Mouse (Mus musculus): ENCODE data around the gene Erbb4. TPM values are rescaled to one million over a fixed set of nuclear protein-coding genes. Genes with fewer than 3 reads are reported as not detected.
A peak's percentile ranks its signal among the peaks of the same experiment; 100 is the strongest.

Erbb4 gene
- polyA plus RNA-seq, 1 experiment from 2014 or later: 10.2 TPM

GRCm38 (mm10) chr1:68934804-68935203 is 173.1 kb downstream of the Erbb4 start:
- H3K4me3 ChIP-seq (ENCODE audit: low read depth, low read length): no peak overlapping the region
- no peaks in the 10 kb centered on the region for H3K36me3 ChIP-seq (ENCODE audit: control insufficient read depth, insufficient read depth, low read length)
- no peak overlapping the region for H3K9ac ChIP-seq (ENCODE audit: low read depth, low read length)
- H3K9me3 ChIP-seq (ENCODE audit: control insufficient read depth, low read length): no peaks in the 10 kb centered on the region
- no peaks in the 10 kb centered on the region for H3K4me1 ChIP-seq (replicated peaks; ENCODE audit: control insufficient read depth, insufficient read depth, low read length)
- ATAC-seq (ENCODE audit: low FRiP score) (no peak), DNase-seq (ENCODE audit: low spot score) (no peak)
- no peak overlapping the region for H3K27ac ChIP-seq (ENCODE audit: low read depth, low read length)
- H3K4me2 ChIP-seq (replicated peaks; ENCODE audit: low read depth, low read length): no peak overlapping the region
- no peaks in the 10 kb centered on the region for H3K27me3 ChIP-seq (ENCODE audit: control insufficient read depth, insufficient read depth, low read length)

GRCm38 (mm10) chr1:68933330-68934065 is 174.4 kb downstream of the Erbb4 start:
- H3K36me3 ChIP-seq (ENCODE audit: control insufficient read depth, insufficient read depth, low read length): no peaks in the 10 kb centered on the region
- H3K9ac ChIP-seq (ENCODE audit: low read depth, low read length): no peak overlapping the region
- ATAC-seq (ENCODE audit: low FRiP score): no peak
- no peaks in the 10 kb centered on the region for H3K27me3 ChIP-seq (ENCODE audit: control insufficient read depth, insufficient read depth, low read length)
- WGBS: 88% methylated on average over 3 of the region's 3 CpGs
- no peak overlapping the region for H3K27ac ChIP-seq (ENCODE audit: low read depth, low read length)
- H3K4me2 ChIP-seq (replicated peaks; ENCODE audit: low read depth, low read length): no peak overlapping the region
- H3K4me1 ChIP-seq (replicated peaks; ENCODE audit: control insufficient read depth, insufficient read depth, low read length): no peaks in the 10 kb centered on the region
- H3K4me3 ChIP-seq (ENCODE audit: low read depth, low read length): no peak overlapping the region
- DNase-seq (ENCODE audit: low spot score): no peak
- no peaks in the 10 kb centered on the region for H3K9me3 ChIP-seq (ENCODE audit: control insufficient read depth, low read length)

- Histone ChIP-seq H3K4me3 (ENCODE audit: low read depth, low read length) (no peak overlapping the region), H3K27me3 (ENCODE audit: control insufficient read depth, insufficient read depth, low read length) (no peaks in the 10 kb centered on the region), H3K4me1 (replicated peaks; ENCODE audit: control insufficient read depth, insufficient read depth, low read length) (no peaks in the 10 kb centered on the region), H3K4me2 (replicated peaks; ENCODE audit: low read depth, low read length) (no peak overlapping the region), H3K36me3 (ENCODE audit: control insufficient read depth, insufficient read depth, low read length) (no peaks in the 10 kb centered on the region), H3K9me3 (ENCODE audit: control insufficient read depth, low read length) (no peaks in the 10 kb centered on the region), H3K27ac (ENCODE audit: low read depth, low read length) (no peak overlapping the region), H3K9ac (ENCODE audit: low read depth, low read length) (no peak overlapping the region)
- 80% methylated on average over 3 of the region's 3 CpGs for WGBS
- ATAC-seq (ENCODE audit: low FRiP score) (no peak), DNase-seq (ENCODE audit: low spot score) (no peak)
Observed at GRCm38 (mm10) chr1:68917828-68918227, 190.0 kb downstream of the Erbb4 start.

GRCm38 (mm10) chr1:68892041-68892440 is 215.8 kb downstream of the Erbb4 start:
- H3K4me1 ChIP-seq (replicated peaks; ENCODE audit: control insufficient read depth, insufficient read depth, low read length): no peaks in the 10 kb centered on the region
- 87% methylated on average over 2 of the region's 2 CpGs for WGBS

GRCm38 (mm10) chr1:68886823-68887222 is 221.0 kb downstream of the Erbb4 start:
- Histone ChIP-seq H3K9ac (ENCODE audit: low read depth, low read length) (no peak overlapping the region), H3K27ac (ENCODE audit: low read depth, low read length) (no peak overlapping the region), H3K36me3 (ENCODE audit: control insufficient read depth, insufficient read depth, low read length) (no peaks in the 10 kb centered on the region), H3K4me3 (ENCODE audit: low read depth, low read length) (no peak overlapping the region), H3K9me3 (ENCODE audit: control insufficient read depth, low read length) (no peaks in the 10 kb centered on the region), H3K27me3 (ENCODE audit: control insufficient read depth, insufficient read depth, low read length) (no peaks in the 10 kb centered on the region), H3K4me2 (replicated peaks; ENCODE audit: low read depth, low read length) (no peak overlapping the region), H3K4me1 (replicated peaks; ENCODE audit: control insufficient read depth, insufficient read depth, low read length) (no peaks in the 10 kb centered on the region)
- DNase-seq (ENCODE audit: low spot score) (peak; percentile 18), ATAC-seq (ENCODE audit: low FRiP score) (no peak)
- WGBS: 66% methylated on average over 3 of the region's 3 CpGs

More at GRCm38 (mm10) chr1:68892041-68892440, 215.8 kb downstream of the Erbb4 start:
- Histone ChIP-seq H3K27ac (ENCODE audit: low read depth, low read length) (no peak overlapping the region), H3K4me3 (ENCODE audit: low read depth, low read length) (no peak overlapping the region), H3K27me3 (ENCODE audit: control insufficient read depth, insufficient read depth, low read length) (no peaks in the 10 kb centered on the region), H3K36me3 (ENCODE audit: control insufficient read depth, insufficient read depth, low read length) (no peaks in the 10 kb centered on the region), H3K9me3 (ENCODE audit: control insufficient read depth, low read length) (no peaks in the 10 kb centered on the region), H3K4me2 (replicated peaks; ENCODE audit: low read depth, low read length) (no peak overlapping the region), H3K9ac (ENCODE audit: low read depth, low read length) (no peak overlapping the region)
- ATAC-seq (ENCODE audit: low FRiP score): no peak
- no peak for DNase-seq (ENCODE audit: low spot score)

- no peak for ATAC-seq (ENCODE audit: low FRiP score)
- 69% methylated on average over 8 of the region's 8 CpGs for WGBS
Observed at GRCm38 (mm10) chr1:68874954-68875353, 232.9 kb downstream of the Erbb4 start.

GRCm38 (mm10) chr1:68873635-68874020 is 234.2 kb downstream of the Erbb4 start:
- ATAC-seq (ENCODE audit: low FRiP score): 0 out of 2 replicates have a peak, but pooled peaks have one; percentile 35
- H3K4me3 ChIP-seq (ENCODE audit: low read depth, low read length): no peak overlapping the region
- WGBS: 81% methylated on average over 1 of the region's 1 CpGs

More at GRCm38 (mm10) chr1:68874954-68875353, 232.9 kb downstream of the Erbb4 start:
- no peaks in the 10 kb centered on the region for H3K9me3 ChIP-seq (ENCODE audit: control insufficient read depth, low read length)
- no peaks in the 10 kb centered on the region for H3K4me1 ChIP-seq (replicated peaks; ENCODE audit: control insufficient read depth, insufficient read depth, low read length)
- no peaks in the 10 kb centered on the region for H3K27me3 ChIP-seq (ENCODE audit: control insufficient read depth, insufficient read depth, low read length)
- H3K27ac ChIP-seq (ENCODE audit: low read depth, low read length): no peak overlapping the region
- H3K4me2 ChIP-seq (replicated peaks; ENCODE audit: low read depth, low read length): no peak overlapping the region
- H3K4me3 ChIP-seq (ENCODE audit: low read depth, low read length): no peak overlapping the region
- no peak overlapping the region for H3K9ac ChIP-seq (ENCODE audit: low read depth, low read length)
- no peaks in the 10 kb centered on the region for H3K36me3 ChIP-seq (ENCODE audit: control insufficient read depth, insufficient read depth, low read length)
- no peak for DNase-seq (ENCODE audit: low spot score)

GRCm38 (mm10) chr1:68872976-68873634 is 234.8 kb downstream of the Erbb4 start:
- Histone ChIP-seq H3K27me3 (ENCODE audit: control insufficient read depth, insufficient read depth, low read length) (no peaks in the 10 kb centered on the region), H3K4me2 (replicated peaks; ENCODE audit: low read depth, low read length) (no peak overlapping the region), H3K4me3 (ENCODE audit: low read depth, low read length) (no peak overlapping the region), H3K9me3 (ENCODE audit: control insufficient read depth, low read length) (no peaks in the 10 kb centered on the region), H3K4me1 (replicated peaks; ENCODE audit: control insufficient read depth, insufficient read depth, low read length) (no peaks in the 10 kb centered on the region), H3K27ac (ENCODE audit: low read depth, low read length) (no peak overlapping the region), H3K36me3 (ENCODE audit: control insufficient read depth, insufficient read depth, low read length) (no peaks in the 10 kb centered on the region), H3K9ac (ENCODE audit: low read depth, low read length) (no peak overlapping the region)
- DNase-seq (ENCODE audit: low spot score) (no peak), ATAC-seq (ENCODE audit: low FRiP score) (no peak)
- 82% methylated on average over 2 of the region's 2 CpGs for WGBS

More at GRCm38 (mm10) chr1:68873635-68874020, 234.2 kb downstream of the Erbb4 start:
- Histone ChIP-seq H3K27ac (ENCODE audit: low read depth, low read length) (no peak overlapping the region), H3K4me2 (replicated peaks; ENCODE audit: low read depth, low read length) (no peak overlapping the region), H3K9ac (ENCODE audit: low read depth, low read length) (no peak overlapping the region), H3K36me3 (ENCODE audit: control insufficient read depth, insufficient read depth, low read length) (no peaks in the 10 kb centered on the region), H3K27me3 (ENCODE audit: control insufficient read depth, insufficient read depth, low read length) (no peaks in the 10 kb centered on the region), H3K9me3 (ENCODE audit: control insufficient read depth, low read length) (no peaks in the 10 kb centered on the region), H3K4me1 (replicated peaks; ENCODE audit: control insufficient read depth, insufficient read depth, low read length) (no peaks in the 10 kb centered on the region)
- DNase-seq (ENCODE audit: low spot score): no peak

GRCm38 (mm10) chr1:68860341-68860740 is 247.5 kb downstream of the Erbb4 start:
- no peak overlapping the region for H3K4me2 ChIP-seq (replicated peaks; ENCODE audit: low read depth, low read length)
- H3K27me3 ChIP-seq (ENCODE audit: control insufficient read depth, insufficient read depth, low read length): no peaks in the 10 kb centered on the region
- H3K4me1 ChIP-seq (replicated peaks; ENCODE audit: control insufficient read depth, insufficient read depth, low read length): no peaks in the 10 kb centered on the region
- no peaks in the 10 kb centered on the region for H3K36me3 ChIP-seq (ENCODE audit: control insufficient read depth, insufficient read depth, low read length)
- DNase-seq (ENCODE audit: low spot score) (no peak), ATAC-seq (ENCODE audit: low FRiP score) (no peak)
- no peaks in the 10 kb centered on the region for H3K9me3 ChIP-seq (ENCODE audit: control insufficient read depth, low read length)
- WGBS: 81% methylated on average over 2 of the region's 2 CpGs
- 0 out of 2 replicates have a peak overlapping the region, but pooled peaks have one; percentile 13 for H3K27ac ChIP-seq (ENCODE audit: low read depth, low read length)
- no peak overlapping the region for H3K9ac ChIP-seq (ENCODE audit: low read depth, low read length)
- H3K4me3 ChIP-seq (ENCODE audit: low read depth, low read length): no peak overlapping the region

Data from hindbrain, embryonic 11.5 days (tissue).